Mouse (Mus musculus): Measurements from ENCODE around the gene Itpr2. TPM values are rescaled to one million over a fixed set of nuclear protein-coding genes. Genes with fewer than 3 reads are reported as not detected.

Gene Itpr2
- polyA plus RNA-seq, 1 experiment from 2014 or later = 32.4 TPM

GRCm38 (mm10) chr6:146246368-146246767, 255.7 kb downstream of the Itpr2 start:
- ATAC-seq (ENCODE audit: insufficient number of reproducible peaks, low FRiP score) = no peak
- H3K4me1 ChIP-seq (replicated peaks) = peaks cover 14% of the 10 kb centered on the region
- H3K4me2 ChIP-seq = no peak overlapping the region
- H3K9me3 ChIP-seq (replicated peaks) = 0 out of 2 replicates have a peak, but pooled peaks cover 8% of the 10 kb centered on the region
- no peak overlapping the region for H3K4me3 ChIP-seq
- H3K27me3 ChIP-seq (replicated peaks) = no peaks in the 10 kb centered on the region
- H3K27ac ChIP-seq (ENCODE audit: poor library complexity, severe bottlenecking) = no peak overlapping the region
- WGBS = 84% methylated on average over 6 of the region's 6 CpGs
- H3K36me3 ChIP-seq = peaks cover 13% of the 10 kb centered on the region
- no peak overlapping the region for H3K9ac ChIP-seq

GRCm38 (mm10) chr6:146245888-146246287, 256.1 kb downstream of the Itpr2 start:
- WGBS = 91% methylated on average over 9 of the region's 9 CpGs
- H3K4me1 ChIP-seq (replicated peaks) = peaks cover 14% of the 10 kb centered on the region
- H3K9me3 ChIP-seq (replicated peaks) = 0 out of 2 replicates have a peak, but pooled peaks cover 8% of the 10 kb centered on the region
- no peak overlapping the region for H3K27ac ChIP-seq (ENCODE audit: poor library complexity, severe bottlenecking)
- peaks cover 13% of the 10 kb centered on the region for H3K36me3 ChIP-seq
- H3K27me3 ChIP-seq (replicated peaks) = no peaks in the 10 kb centered on the region
- no peak for ATAC-seq (ENCODE audit: insufficient number of reproducible peaks, low FRiP score)
- no peak overlapping the region for H3K9ac ChIP-seq
- H3K4me3 ChIP-seq = no peak overlapping the region
- H3K4me2 ChIP-seq = no peak overlapping the region

- no peak overlapping the region for H3K9ac ChIP-seq
- H3K36me3 ChIP-seq = peaks cover 31% of the 10 kb centered on the region
- no peak for ATAC-seq (ENCODE audit: insufficient number of reproducible peaks, low FRiP score)
- no peaks in the 10 kb centered on the region for H3K4me1 ChIP-seq (replicated peaks)
- 0 out of 2 replicates have a peak, but pooled peaks cover 8% of the 10 kb centered on the region for H3K9me3 ChIP-seq (replicated peaks)
- 61% methylated on average over 5 of the region's 5 CpGs for WGBS
- H3K27me3 ChIP-seq (replicated peaks) = no peaks in the 10 kb centered on the region
- no peak overlapping the region for H3K4me2 ChIP-seq
- H3K27ac ChIP-seq (ENCODE audit: poor library complexity, severe bottlenecking) = no peak overlapping the region
- no peak overlapping the region for H3K4me3 ChIP-seq
These were observed 259.0 kb downstream of the Itpr2 start for GRCm38 (mm10) chr6:146243068-146243467.

GRCm38 (mm10) chr6:146241336-146241735, 260.7 kb downstream of the Itpr2 start:
- WGBS = 92% methylated on average over 3 of the region's 3 CpGs
- H3K4me1 ChIP-seq (replicated peaks) = no peaks in the 10 kb centered on the region
- H3K9ac ChIP-seq = no peak overlapping the region
- no peak overlapping the region for H3K4me3 ChIP-seq
- peaks cover 18% of the 10 kb centered on the region; the same call in 1 of the 2 replicates for H3K9me3 ChIP-seq (replicated peaks)
- no peak overlapping the region for H3K27ac ChIP-seq (ENCODE audit: poor library complexity, severe bottlenecking)
- no peaks in the 10 kb centered on the region for H3K27me3 ChIP-seq (replicated peaks)
- peaks cover 47% of the 10 kb centered on the region for H3K36me3 ChIP-seq
- no peak for ATAC-seq (ENCODE audit: insufficient number of reproducible peaks, low FRiP score)
- H3K4me2 ChIP-seq = no peak overlapping the region

- 74% methylated on average over 3 of the region's 3 CpGs for WGBS
- Histone ChIP-seq H3K4me3 (no peak overlapping the region), H3K9me3 (replicated peaks) (peaks cover 11% of the 10 kb centered on the region; the same call in 1 of the 2 replicates), H3K9ac (no peak overlapping the region), H3K4me1 (replicated peaks) (0 out of 2 replicates have a peak, but pooled peaks cover 3% of the 10 kb centered on the region), H3K4me2 (no peak overlapping the region), H3K36me3 (peaks cover 54% of the 10 kb centered on the region), H3K27ac (ENCODE audit: poor library complexity, severe bottlenecking) (no peak overlapping the region), H3K27me3 (replicated peaks) (no peaks in the 10 kb centered on the region)
- ATAC-seq (ENCODE audit: insufficient number of reproducible peaks, low FRiP score) = no peak
These were observed 266.9 kb downstream of the Itpr2 start for GRCm38 (mm10) chr6:146235165-146235564.

GRCm38 (mm10) chr6:146234417-146234816, 267.6 kb downstream of the Itpr2 start:
- H3K4me3 ChIP-seq = no peak overlapping the region
- ATAC-seq (ENCODE audit: insufficient number of reproducible peaks, low FRiP score) = no peak

GRCm38 (mm10) chr6:146230903-146231302, 271.1 kb downstream of the Itpr2 start:
- Histone ChIP-seq H3K36me3 (peaks cover 41% of the 10 kb centered on the region), H3K4me1 (replicated peaks) (0 out of 2 replicates have a peak, but pooled peaks cover 3% of the 10 kb centered on the region), H3K4me3 (no peak overlapping the region), H3K27ac (ENCODE audit: poor library complexity, severe bottlenecking) (no peak overlapping the region), H3K4me2 (no peak overlapping the region), H3K9me3 (replicated peaks) (no peaks in the 10 kb centered on the region; the same call in 1 of the 2 replicates), H3K9ac (no peak overlapping the region), H3K27me3 (replicated peaks) (no peaks in the 10 kb centered on the region)
- no peak for ATAC-seq (ENCODE audit: insufficient number of reproducible peaks, low FRiP score)
- WGBS = 83% methylated on average over 6 of the region's 6 CpGs

More at GRCm38 (mm10) chr6:146234417-146234816, 267.6 kb downstream of the Itpr2 start:
- Histone ChIP-seq H3K27me3 (replicated peaks) (no peaks in the 10 kb centered on the region), H3K36me3 (peaks cover 50% of the 10 kb centered on the region), H3K4me1 (replicated peaks) (0 out of 2 replicates have a peak, but pooled peaks cover 3% of the 10 kb centered on the region), H3K4me2 (no peak overlapping the region), H3K9me3 (replicated peaks) (peaks cover 11% of the 10 kb centered on the region; the same call in 1 of the 2 replicates), H3K27ac (ENCODE audit: poor library complexity, severe bottlenecking) (no peak overlapping the region), H3K9ac (no peak overlapping the region)
- 84% methylated on average over 1 of the region's 1 CpGs for WGBS

- Histone ChIP-seq H3K4me2 (no peak overlapping the region), H3K27ac (ENCODE audit: poor library complexity, severe bottlenecking) (no peak overlapping the region), H3K9ac (no peak overlapping the region), H3K9me3 (replicated peaks) (no peaks in the 10 kb centered on the region; the same call in 1 of the 2 replicates), H3K27me3 (replicated peaks) (no peaks in the 10 kb centered on the region), H3K36me3 (peaks cover 41% of the 10 kb centered on the region), H3K4me3 (no peak overlapping the region), H3K4me1 (replicated peaks) (0 out of 2 replicates have a peak, but pooled peaks cover 3% of the 10 kb centered on the region)
- no peak for ATAC-seq (ENCODE audit: insufficient number of reproducible peaks, low FRiP score)
- 67% methylated on average over 9 of the region's 9 CpGs for WGBS
These were observed 271.6 kb downstream of the Itpr2 start for GRCm38 (mm10) chr6:146230373-146230788.

- Histone ChIP-seq H3K9ac (no peak overlapping the region), H3K4me3 (no peak overlapping the region), H3K4me1 (replicated peaks) (0 out of 2 replicates have a peak, but pooled peaks cover 3% of the 10 kb centered on the region), H3K36me3 (peaks cover 41% of the 10 kb centered on the region), H3K27me3 (replicated peaks) (no peaks in the 10 kb centered on the region), H3K9me3 (replicated peaks) (no peaks in the 10 kb centered on the region; the same call in 1 of the 2 replicates), H3K4me2 (no peak overlapping the region), H3K27ac (ENCODE audit: poor library complexity, severe bottlenecking) (no peak overlapping the region)
- WGBS = 85% methylated on average over 2 of the region's 2 CpGs
- ATAC-seq (ENCODE audit: insufficient number of reproducible peaks, low FRiP score) = no peak
These were observed 272.1 kb downstream of the Itpr2 start for GRCm38 (mm10) chr6:146229967-146230366.

- Histone ChIP-seq H3K4me2 (no peak overlapping the region), H3K4me3 (no peak overlapping the region), H3K36me3 (peaks cover 42% of the 10 kb centered on the region), H3K9ac (no peak overlapping the region), H3K27ac (ENCODE audit: poor library complexity, severe bottlenecking) (no peak overlapping the region), H3K27me3 (replicated peaks) (no peaks in the 10 kb centered on the region), H3K4me1 (replicated peaks) (0 out of 2 replicates have a peak, but pooled peaks cover 3% of the 10 kb centered on the region), H3K9me3 (replicated peaks) (no peaks in the 10 kb centered on the region; the same call in 1 of the 2 replicates)
- ATAC-seq (ENCODE audit: insufficient number of reproducible peaks, low FRiP score) = no peak
- WGBS = 74% methylated on average over 9 of the region's 9 CpGs
These were observed 272.5 kb downstream of the Itpr2 start for GRCm38 (mm10) chr6:146229519-146229918.

GRCm38 (mm10) chr6:146228048-146228447, 274.0 kb downstream of the Itpr2 start:
- Histone ChIP-seq H3K4me1 (replicated peaks) (0 out of 2 replicates have a peak, but pooled peaks cover 3% of the 10 kb centered on the region), H3K9ac (no peak overlapping the region), H3K36me3 (peaks cover 38% of the 10 kb centered on the region), H3K4me3 (no peak overlapping the region), H3K27me3 (replicated peaks) (no peaks in the 10 kb centered on the region), H3K27ac (ENCODE audit: poor library complexity, severe bottlenecking) (no peak overlapping the region), H3K4me2 (no peak overlapping the region), H3K9me3 (replicated peaks) (no peaks in the 10 kb centered on the region; the same call in 1 of the 2 replicates)
- ATAC-seq (ENCODE audit: insufficient number of reproducible peaks, low FRiP score) = no peak
- WGBS = 80% methylated on average over 3 of the region's 3 CpGs

Data from heart, embryonic 12.5 days (tissue).